Comparison of ENCODE assay signal across 8 mouse cellular contexts in genomic region chr11:100938112-100938511, GRCm38 (mm10). TPM values are rescaled to one million over a fixed set of nuclear protein-coding genes. Genes with fewer than 3 reads are reported as not detected.
DNase-seq lines count a peak whose midpoint lies in the region; ATAC-seq and TF ChIP-seq lines count a peak whose summit lies in the region.

No protein-coding gene starts in this region.

- peak overlapping the region; percentile 81 for H3K4me2 ChIP-seq in heart, embryonic 14.5 days (ENCODE audit: low read length)
- peak overlapping the region; percentile 75 for H3K4me2 ChIP-seq in limb, embryonic 12.5 days
- H3K4me2 ChIP-seq in midbrain, embryonic 14.5 days (ENCODE audit: low read length): peak overlapping the region; percentile 68

- peaks cover 20% of the 10 kb centered on the region; the same call in 1 of the 2 replicates for H3K4me1 ChIP-seq in kidney, adult 2 months (ENCODE audit: control insufficient read depth, insufficient read depth, low read length)
- peaks cover 7% of the 10 kb centered on the region for H3K4me1 ChIP-seq in bone marrow, adult 2 months (ENCODE audit: control insufficient read depth, insufficient read depth, low read length)
- H3K4me1 ChIP-seq in heart, embryonic 14.5 days (ENCODE audit: control insufficient read depth in 2 of 2, insufficient read depth in 2 of 2, low read length in 2 of 2): peaks cover 3 to 36% of the 10 kb centered on the region in 2 experiments; a peak in 2 of 4 replicates
- H3K4me1 ChIP-seq in limb, embryonic 12.5 days (replicated peaks): peaks cover 26% of the 10 kb centered on the region
- peaks cover 18% of the 10 kb centered on the region for H3K4me1 ChIP-seq in midbrain, embryonic 14.5 days (ENCODE audit: control insufficient read depth, insufficient read depth, low read length)

- H3K4me3 ChIP-seq in kidney, adult 2 months (ENCODE audit: insufficient read depth, low read depth, low read length): peak overlapping the region; percentile 43
- peak overlapping the region; percentile 43 for H3K4me3 ChIP-seq in bone marrow, adult 2 months (replicated peaks; ENCODE audit: control insufficient read depth, low read depth, low read length)
- H3K4me3 ChIP-seq in heart, embryonic 14.5 days (ENCODE audit: control insufficient read depth in 1 of 2, insufficient read depth in 1 of 2, low read depth in 1 of 2, low read length in 2 of 2): peak overlapping the region; percentile 25 to 99; a peak in 3 of 4 replicates
- H3K4me3 ChIP-seq in limb, embryonic 12.5 days (replicated peaks): peak overlapping the region; percentile 89
- H3K4me3 ChIP-seq in midbrain, embryonic 14.5 days (replicated peaks; ENCODE audit: low read depth, low read length): 0 out of 2 replicates have a peak overlapping the region, but pooled peaks have one; percentile 80

- DNase-seq in kidney, adult 2 months: peak; percentile 61
- DNase-seq in kidney, adult 18-20 months: no peak
- DNase-seq in midbrain, embryonic 14.5 days: peak; percentile 44
- DNase-seq in cerebellum, adult 11 months: no peak
- DNase-seq in left cerebral cortex, postnatal 4 days: no peak

- no peaks in the 10 kb centered on the region for H3K27me3 ChIP-seq in kidney, adult 2 months (replicated peaks; ENCODE audit: control insufficient read depth, insufficient read depth, low read length)
- H3K27me3 ChIP-seq in heart, embryonic 14.5 days (ENCODE audit: control insufficient read depth, insufficient read depth, low read length): no peaks in the 10 kb centered on the region
- H3K27me3 ChIP-seq in limb, embryonic 12.5 days: no peaks in the 10 kb centered on the region
- no peaks in the 10 kb centered on the region for H3K27me3 ChIP-seq in midbrain, embryonic 14.5 days (ENCODE audit: control insufficient read depth, insufficient read depth, low read length)

- H3K36me3 ChIP-seq in kidney, adult 2 months (ENCODE audit: control insufficient read depth, insufficient read depth, low read length): no peaks in the 10 kb centered on the region
- peaks cover 3% of the 10 kb centered on the region; the same call in 1 of the 2 replicates for H3K36me3 ChIP-seq in heart, embryonic 14.5 days (ENCODE audit: control insufficient read depth, insufficient read depth, low read length)
- H3K36me3 ChIP-seq in limb, embryonic 12.5 days: no peaks in the 10 kb centered on the region
- no peaks in the 10 kb centered on the region for H3K36me3 ChIP-seq in midbrain, embryonic 14.5 days (ENCODE audit: control insufficient read depth, insufficient read depth, low read length)

- no peaks in the 10 kb centered on the region for H3K9me3 ChIP-seq in heart, embryonic 14.5 days (ENCODE audit: control insufficient read depth, low read length)
- H3K9me3 ChIP-seq in limb, embryonic 12.5 days: no peaks in the 10 kb centered on the region
- no peaks in the 10 kb centered on the region for H3K9me3 ChIP-seq in midbrain, embryonic 14.5 days (ENCODE audit: control insufficient read depth, low read length)

- no peak for TF ChIP-seq POLR2A in kidney, adult 2 months (IDR thresholded peaks at IDR 0.05; ENCODE audit: low read depth, low read length)
- TF ChIP-seq POLR2A in bone marrow, adult 2 months (IDR thresholded peaks at IDR 0.05; ENCODE audit: borderline replicate concordance, control insufficient read depth, low read depth, low read length): no peak

- intact Hi-C loops in left cerebral cortex, postnatal 4 days (cut with DNase I): no loop called here

- no peak for ATAC-seq in heart, embryonic 14.5 days (ENCODE audit: insufficient number of reproducible peaks, insufficient read depth, low FRiP score, low read depth)
- ATAC-seq in limb, embryonic 12.5 days (ENCODE audit: insufficient number of reproducible peaks, insufficient read depth, low FRiP score, low TSS enrichment, low read depth): no peak
- no peak for ATAC-seq in midbrain, embryonic 14.5 days (ENCODE audit: low FRiP score, low TSS enrichment)

- WGBS in kidney, adult 2 months: 5% methylated on average over 5 of the region's 5 CpGs
- WGBS in bone marrow, adult 2 months: 2% methylated on average over 5 of the region's 5 CpGs
- WGBS in heart, embryonic 14.5 days: 23% methylated on average over 5 of the region's 5 CpGs
- 16% methylated on average over 5 of the region's 5 CpGs for WGBS in limb, embryonic 12.5 days
- WGBS in midbrain, embryonic 14.5 days: 39% methylated on average over 5 of the region's 5 CpGs

- no peak for TF ChIP-seq CTCF in kidney, adult 2 months (conservative IDR thresholded peaks at IDR 0.05; ENCODE audit: insufficient read depth, insufficient read length, low read depth, low read length)
- no peak for TF ChIP-seq CTCF in bone marrow, adult 2 months (IDR thresholded peaks at IDR 0.05; ENCODE audit: control insufficient read depth, insufficient read depth, low read length)

- H3K27ac ChIP-seq in kidney, adult 2 months (ENCODE audit: insufficient read depth, low read depth, low read length): peak overlapping the region; percentile 67; the same call in 1 of the 2 replicates
- H3K27ac ChIP-seq in bone marrow, adult 2 months (ENCODE audit: control insufficient read depth, insufficient read depth, low read depth, low read length, poor library complexity): no peak overlapping the region
- H3K27ac ChIP-seq in heart, embryonic 14.5 days (replicated peaks in 1 of 2; ENCODE audit: control insufficient read depth in 1 of 2, insufficient read depth in 1 of 2, low read depth in 2 of 2, low read length in 2 of 2): peak overlapping the region; percentile 35 to 92; a peak in 2 of 4 replicates
- H3K27ac ChIP-seq in limb, embryonic 12.5 days: peak overlapping the region; percentile 26; the same call in 1 of the 2 replicates
- H3K27ac ChIP-seq in midbrain, embryonic 14.5 days (replicated peaks; ENCODE audit: low read depth, low read length): no peak overlapping the region

- peak overlapping the region; percentile 96 for H3K9ac ChIP-seq in heart, embryonic 14.5 days (ENCODE audit: low read length)
- peak overlapping the region; percentile 42; the same call in 1 of the 2 replicates for H3K9ac ChIP-seq in limb, embryonic 12.5 days (replicated peaks)
- no peak overlapping the region for H3K9ac ChIP-seq in midbrain, embryonic 14.5 days (replicated peaks; ENCODE audit: low read length)

RNA-seq across cellular contexts. Expression of gene Stat3, which starts 1.2 kb away (rescaled TPM):
- polyA plus RNA-seq in kidney, adult 2 months (2012; rRNA removed): 55.5 and 57.2 TPM in 2 replicates
- 21.4 and 60.0 TPM in 2 replicates for polyA plus RNA-seq in bone marrow, adult 2 months (2011; ENCODE audit: insufficient read depth, insufficient read length, low replicate concordance, missing spikeins)
- 51.8 and 53.3 TPM in 2 replicates for polyA plus RNA-seq in heart, embryonic 14.5 days (2014; fragmentation: Nextera tagmentation; extraction: Ambion mirVana)
- 40.5 and 40.8 TPM in 2 replicates for polyA plus RNA-seq in limb, embryonic 12.5 days (2016; fragmentation: Nextera tagmentation; extraction: Ambion mirVana)
- 29.6 and 30.6 TPM in 2 replicates for polyA plus RNA-seq in midbrain, embryonic 14.5 days (2014; fragmentation: Nextera tagmentation; extraction: Ambion mirVana)
- 10 to 100 TPM; 32.4 to 36.7 TPM for total RNA-seq in left cerebral cortex, postnatal 4 days (2021)

RNA-seq across cellular contexts. Expression of gene Cavin1, which starts 32.6 kb away (rescaled TPM):
- 32.1 and 35.0 TPM in 2 replicates for polyA plus RNA-seq in kidney, adult 2 months (2012; rRNA removed)
- 54.2 and 71.2 TPM in 2 replicates for polyA plus RNA-seq in bone marrow, adult 2 months (2011; ENCODE audit: insufficient read depth, insufficient read length, low replicate concordance, missing spikeins)
- polyA plus RNA-seq in heart, embryonic 14.5 days (2014; fragmentation: Nextera tagmentation; extraction: Ambion mirVana): 200 and 204 TPM in 2 replicates
- polyA plus RNA-seq in limb, embryonic 12.5 days (2016; fragmentation: Nextera tagmentation; extraction: Ambion mirVana): 38.4 and 48.2 TPM in 2 replicates
- polyA plus RNA-seq in midbrain, embryonic 14.5 days (2014; fragmentation: Nextera tagmentation; extraction: Ambion mirVana): 8.0 and 16.3 TPM in 2 replicates
- 10 to 100 TPM; 22.6 to 22.8 TPM for total RNA-seq in left cerebral cortex, postnatal 4 days (2021)

Comparison
In these comparisons a context has a peak if more than half of its experiments do, and no peak if none do; other contexts are left out.
1. DNase-seq: peak in kidney, adult 2 months (single experiment) and midbrain, embryonic 14.5 days (single experiment); none in kidney, adult 18-20 months (single experiment), cerebellum, adult 11 months (single experiment) and left cerebral cortex, postnatal 4 days (single experiment).
2. H3K27ac ChIP-seq: peak in kidney, adult 2 months (single experiment), heart, embryonic 14.5 days (2 of 2) and limb, embryonic 12.5 days (single experiment); none in bone marrow, adult 2 months (single experiment) and midbrain, embryonic 14.5 days (single experiment).
3. Peak in every context shown above with its lines, with median percentiles within 50 percentile points of each other: H3K4me3 ChIP-seq and H3K4me2 ChIP-seq.